Mouse (Mus musculus): Measurements from ENCODE around the gene Foxk1.

Gene Foxk1

GRCm38 (mm10) chr5:142441332-142442044 is 40.2 kb downstream of the Foxk1 start:
- in situ Hi-C loops (cut with MboI, MseI), result loop anchor here (5.0 kb wide), 2 partner anchors 34 to 74 kb away; no protein-coding TSS in a partner anchor

DNA sequence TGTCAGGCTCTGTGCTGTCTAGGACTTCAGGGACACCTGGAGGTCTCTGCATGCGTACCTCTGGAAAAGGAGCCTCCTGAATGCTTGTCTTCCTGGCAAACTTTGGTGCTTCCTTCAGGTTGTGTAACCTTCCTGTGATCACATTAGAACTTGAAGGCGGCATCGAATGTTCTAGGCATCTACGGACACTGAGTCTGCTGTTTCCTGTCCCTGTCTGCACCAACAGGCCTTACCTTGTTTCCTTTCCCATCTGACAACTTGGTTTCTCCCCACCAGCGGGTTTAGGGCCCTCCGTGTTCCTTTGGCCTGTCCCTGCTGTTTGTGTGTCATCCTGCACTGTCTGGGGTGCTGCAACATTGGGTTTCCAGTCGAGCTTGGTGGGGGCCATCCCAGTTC is 40.7 kb downstream of the Foxk1 start:
- in situ Hi-C loops (cut with MboI, MseI), result loop anchor here (5.0 kb wide), 2 partner anchors 35 to 75 kb away; no protein-coding TSS in a partner anchor

DNA sequence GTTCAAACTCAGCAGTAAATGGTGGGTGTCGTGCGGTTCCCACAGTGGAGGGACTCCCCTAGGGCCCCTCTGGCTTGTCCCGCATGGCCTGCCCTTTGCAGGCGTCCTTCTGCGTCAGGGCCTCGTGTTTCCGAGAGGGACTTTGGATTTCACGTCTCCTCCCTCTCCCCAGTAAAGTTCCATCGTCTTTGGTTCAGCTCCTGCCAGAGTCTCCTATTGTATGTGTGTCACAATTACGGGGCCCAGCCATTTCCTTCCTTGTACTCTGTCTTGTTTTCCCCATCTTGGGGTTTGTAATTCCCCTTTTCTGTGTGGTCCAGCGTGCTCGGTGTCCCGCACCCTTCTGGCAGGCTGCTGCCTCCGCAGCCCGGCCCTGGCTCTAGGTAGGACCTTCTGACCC is 42.2 kb downstream of the Foxk1 start:
- in situ Hi-C loops (cut with MboI, MseI), result loop anchor here (5.0 kb wide), 2 partner anchors 36 to 76 kb away; no protein-coding TSS in a partner anchor

GRCm38 (mm10) chr5:142443994-142444393 is 42.7 kb downstream of the Foxk1 start:
- in situ Hi-C loops (cut with MboI, MseI), result loop anchor here (5.0 kb wide), 2 partner anchors 37 to 77 kb away; no protein-coding TSS in a partner anchor

DNA sequence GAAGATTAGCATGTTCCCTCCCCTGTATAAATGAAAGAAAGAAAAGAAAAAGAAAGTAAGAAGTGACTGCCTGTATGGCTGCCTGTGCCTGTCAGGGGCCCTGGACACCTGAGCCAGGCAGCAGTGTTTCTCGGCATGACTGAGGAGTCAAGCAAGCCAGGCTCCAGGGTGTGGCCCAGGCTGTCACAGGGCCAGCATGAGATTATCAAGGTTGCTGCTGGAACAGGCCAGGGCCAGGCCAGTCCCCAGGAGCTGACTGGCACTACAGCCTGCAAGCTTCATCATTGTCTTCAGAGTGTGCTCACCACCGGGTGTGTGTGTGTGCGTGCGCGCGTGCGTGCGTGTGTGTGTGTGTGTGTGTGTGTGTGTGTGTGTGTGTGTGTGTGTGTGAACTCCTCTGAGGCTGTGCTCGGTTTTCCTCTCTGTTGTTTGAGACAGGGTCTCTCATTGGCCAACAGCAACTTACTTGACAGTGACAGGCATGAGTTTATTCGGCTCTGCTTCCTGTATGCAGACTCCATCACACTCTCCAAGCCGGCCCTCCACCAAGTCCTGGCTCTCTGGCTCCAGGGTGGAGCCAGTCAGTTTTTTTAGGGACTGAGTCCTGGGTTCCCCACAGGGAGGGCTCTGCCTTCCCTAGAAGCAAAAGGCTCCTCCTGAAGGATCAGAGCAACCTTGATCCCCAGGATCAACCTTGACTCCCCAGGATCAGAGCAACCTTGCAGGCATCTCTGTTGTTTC is 43.7 kb downstream of the Foxk1 start:
- in situ Hi-C loops (cut with MboI, MseI), result loop anchor here (5.0 kb wide), 2 partner anchors 38 to 78 kb away; no protein-coding TSS in a partner anchor

- in situ Hi-C loops (cut with MboI, MseI), result no loop called here
Measured at GRCm38 (mm10) chr5:142445709-142446108, 44.4 kb downstream of the Foxk1 start.

- in situ Hi-C loops (cut with MboI, MseI), result no loop called here
Measured at GRCm38 (mm10) chr5:142448076-142448475, 46.8 kb downstream of the Foxk1 start.

- in situ Hi-C loops (cut with MboI, MseI), result no loop called here
Measured at GRCm38 (mm10) chr5:142448623-142449022, 47.3 kb downstream of the Foxk1 start.

DNA sequence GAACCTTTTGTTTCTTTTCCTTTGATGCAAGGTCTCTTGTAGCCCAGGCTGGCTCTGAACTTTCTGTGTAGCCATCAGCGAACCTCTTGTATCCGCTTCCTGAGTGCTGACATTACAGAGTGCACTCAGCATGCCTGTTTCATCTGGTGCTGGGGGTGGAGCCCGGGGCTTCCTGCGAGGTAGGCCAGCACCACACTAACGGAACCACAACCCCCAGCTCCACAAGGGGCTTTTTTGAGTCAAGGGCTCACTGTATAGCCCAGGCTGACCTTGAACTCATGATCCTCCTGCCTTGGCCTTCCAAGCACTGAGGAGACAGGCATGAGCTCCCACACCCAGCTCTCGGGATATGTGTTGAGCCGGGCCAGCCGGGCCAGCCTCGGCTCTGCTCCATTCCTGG is 49.5 kb downstream of the Foxk1 start:
- in situ Hi-C loops (cut with MboI, MseI), result no loop called here

GRCm38 (mm10) chr5:142451759-142452158 is 50.5 kb downstream of the Foxk1 start:
- in situ Hi-C loops (cut with MboI, MseI), result no loop called here

DNA sequence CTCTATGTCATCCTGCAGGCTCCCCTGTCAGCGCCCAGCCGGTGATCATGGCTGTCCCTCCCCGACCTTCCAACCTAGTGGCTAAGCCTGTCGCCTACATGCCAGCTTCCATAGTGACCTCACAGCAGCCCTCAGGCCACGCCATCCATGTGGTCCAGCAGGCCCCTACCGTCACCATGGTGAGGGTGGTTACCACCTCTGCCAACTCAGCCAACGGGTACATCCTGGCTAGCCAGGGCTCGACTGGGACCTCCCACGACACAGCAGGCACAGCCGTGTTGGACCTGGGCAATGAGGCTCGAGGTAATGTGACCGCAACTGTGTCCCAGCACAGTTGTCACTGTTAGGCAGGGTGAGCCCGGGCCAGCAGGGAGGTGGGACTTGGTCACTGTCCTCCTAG is 52.4 kb downstream of the Foxk1 start:
- in situ Hi-C loops (cut with MboI, MseI), result no loop called here

DNA sequence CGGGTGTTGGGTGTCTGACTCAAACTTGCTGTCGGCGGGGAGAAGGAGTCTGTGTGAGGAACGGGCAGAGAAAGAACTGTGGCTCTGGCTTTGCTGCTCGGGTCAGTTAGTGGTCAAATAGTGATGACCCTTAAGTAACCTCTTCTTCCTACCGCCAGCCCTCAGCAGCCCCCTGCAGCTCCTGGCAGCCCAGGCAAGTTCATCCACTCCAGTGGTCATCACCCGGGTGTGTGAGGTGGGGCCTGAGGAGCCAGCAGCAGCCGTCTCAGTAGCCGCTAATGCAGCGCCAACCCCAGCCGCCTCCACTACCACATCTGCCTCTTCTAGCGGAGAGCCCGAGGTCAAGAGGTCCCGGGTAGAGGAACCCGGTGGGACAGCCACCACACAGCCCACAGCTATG is 55.0 kb downstream of the Foxk1 start:
- in situ Hi-C loops (cut with MboI, MseI), result no loop called here

- in situ Hi-C loops (cut with MboI, MseI), result no loop called here
Measured at GRCm38 (mm10) chr5:142457345-142457744, 56.0 kb downstream of the Foxk1 start.

DNA sequence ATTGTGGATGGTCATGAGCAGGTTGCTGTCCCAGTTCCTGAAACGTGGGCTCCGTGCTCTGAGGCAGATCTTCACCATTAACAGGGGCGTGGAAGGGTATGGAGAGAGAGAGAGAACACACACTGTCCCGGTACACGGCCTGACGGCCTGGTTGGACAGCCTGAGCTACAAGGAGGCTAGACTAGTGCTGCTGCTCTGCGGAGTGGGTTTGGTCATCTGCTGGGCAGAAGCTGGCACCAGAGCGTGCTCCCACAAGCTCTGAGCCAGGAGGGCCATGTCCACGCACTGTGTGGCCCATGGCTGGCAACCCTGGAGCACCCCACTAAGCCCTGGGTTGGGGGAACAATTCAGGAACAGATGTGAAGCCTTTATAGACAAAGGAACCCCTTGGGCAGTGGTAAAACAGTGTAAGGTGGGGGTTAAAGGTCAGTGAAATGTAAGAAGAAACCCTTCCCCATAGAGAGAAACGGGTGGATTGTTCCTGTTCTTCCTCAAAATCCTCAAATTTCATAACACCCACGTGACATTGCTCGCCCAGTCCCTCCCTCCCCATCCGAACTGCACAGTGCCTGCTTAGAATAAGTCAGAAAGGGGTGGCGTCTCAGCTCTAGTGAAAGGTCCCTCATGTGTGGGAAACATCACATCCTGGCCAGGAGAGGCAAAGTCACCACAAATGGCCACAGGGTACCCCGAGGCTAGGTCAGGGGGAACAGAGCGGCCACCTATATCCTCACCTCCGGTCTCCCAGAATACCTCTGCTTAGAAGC is 57.7 kb downstream of the Foxk1 start:
- in situ Hi-C loops (cut with MboI, MseI), result no loop called here

GRCm38 (mm10) chr5:142459834-142460233 is 58.5 kb downstream of the Foxk1 start:
- in situ Hi-C loops (cut with MboI, MseI), result no loop called here

GRCm38 (mm10) chr5:142461942-142462640 is 60.8 kb downstream of the Foxk1 start:
- in situ Hi-C loops (cut with MboI, MseI), result no loop called here

GRCm38 (mm10) chr5:142462641-142462948 is 61.3 kb downstream of the Foxk1 start:
- in situ Hi-C loops (cut with MboI, MseI), result no loop called here

DNA sequence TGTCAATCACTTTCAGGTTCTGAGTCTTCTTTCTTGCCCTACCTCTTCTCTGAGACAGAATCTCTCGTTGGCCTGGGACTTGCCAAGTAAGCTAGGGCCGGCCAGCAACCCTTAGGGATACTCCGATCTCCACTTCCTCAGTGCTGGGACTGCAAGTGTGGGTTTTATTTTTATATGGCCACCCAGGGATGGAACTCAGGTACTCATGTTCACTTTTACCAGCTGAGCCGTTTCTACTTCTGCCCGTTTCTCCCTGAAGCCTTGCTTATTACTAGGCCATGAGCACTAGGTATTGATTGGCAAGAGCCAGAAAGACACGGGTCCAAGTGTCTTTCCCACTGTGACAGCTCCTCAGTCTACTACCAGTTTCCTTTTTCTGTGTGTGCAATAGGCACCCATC is 61.7 kb downstream of the Foxk1 start:
- in situ Hi-C loops (cut with MboI, MseI), result no loop called here

GRCm38 (mm10) chr5:142463461-142464454 is 62.5 kb downstream of the Foxk1 start, which contains the start of gene Ap5z1:
Gene Ap5z1 (plus strand): TSS chr5:142463944.
- in situ Hi-C loops (cut with MboI, MseI), result no loop called here

- in situ Hi-C loops (cut with MboI, MseI), result no loop called here
Measured at GRCm38 (mm10) chr5:142468375-142468774, 67.1 kb downstream of the Foxk1 start.

Data from T-helper 2 cell (primary cell).